Mouse (Mus musculus) naive thymus-derived CD4-positive, alpha-beta T cell, adult 2 months (primary cell): ENCODE results near the gene Des.
A peak's percentile ranks its signal among the peaks of the same experiment; 100 is the strongest.

Experiments used
- DNase-seq: peaks from one replicate; pipeline ENCODE4 v3.0.0-alpha.2; 2011; ENCODE audit warnings: low read depth

The Des gene

DNA sequence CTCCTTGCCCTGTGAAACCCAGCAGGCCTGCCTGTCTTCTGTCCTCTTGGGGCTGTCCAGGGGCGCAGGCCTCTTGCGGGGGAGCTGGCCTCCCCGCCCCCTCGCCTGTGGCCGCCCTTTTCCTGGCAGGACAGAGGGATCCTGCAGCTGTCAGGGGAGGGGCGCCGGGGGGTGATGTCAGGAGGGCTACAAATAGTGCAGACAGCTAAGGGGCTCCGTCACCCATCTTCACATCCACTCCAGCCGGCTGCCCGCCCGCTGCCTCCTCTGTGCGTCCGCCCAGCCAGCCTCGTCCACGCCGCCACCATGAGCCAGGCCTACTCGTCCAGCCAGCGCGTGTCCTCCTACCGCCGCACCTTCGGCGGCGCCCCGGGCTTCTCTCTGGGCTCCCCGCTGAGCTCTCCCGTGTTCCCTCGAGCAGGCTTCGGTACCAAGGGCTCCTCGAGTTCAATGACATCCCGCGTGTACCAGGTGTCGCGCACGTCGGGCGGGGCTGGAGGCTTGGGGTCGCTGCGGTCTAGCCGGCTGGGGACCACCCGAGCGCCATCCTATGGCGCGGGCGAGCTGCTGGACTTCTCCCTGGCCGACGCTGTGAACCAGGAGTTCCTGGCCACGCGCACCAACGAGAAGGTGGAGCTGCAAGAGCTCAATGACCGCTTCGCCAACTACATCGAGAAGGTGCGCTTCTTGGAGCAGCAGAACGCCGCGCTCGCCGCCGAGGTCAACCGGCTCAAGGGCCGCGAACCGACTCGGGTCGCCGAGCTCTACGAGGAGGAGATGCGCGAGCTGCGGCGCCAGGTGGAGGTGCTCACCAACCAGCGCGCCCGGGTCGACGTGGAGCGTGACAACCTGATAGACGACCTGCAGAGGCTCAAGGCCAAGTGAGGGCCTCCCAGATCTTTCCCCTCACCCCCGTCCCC is at the start of gene Des:
Gene Des (plus strand): TSS at position 218 of the 920 bp plus-strand sequence.
- no peak for DNase-seq

DNA sequence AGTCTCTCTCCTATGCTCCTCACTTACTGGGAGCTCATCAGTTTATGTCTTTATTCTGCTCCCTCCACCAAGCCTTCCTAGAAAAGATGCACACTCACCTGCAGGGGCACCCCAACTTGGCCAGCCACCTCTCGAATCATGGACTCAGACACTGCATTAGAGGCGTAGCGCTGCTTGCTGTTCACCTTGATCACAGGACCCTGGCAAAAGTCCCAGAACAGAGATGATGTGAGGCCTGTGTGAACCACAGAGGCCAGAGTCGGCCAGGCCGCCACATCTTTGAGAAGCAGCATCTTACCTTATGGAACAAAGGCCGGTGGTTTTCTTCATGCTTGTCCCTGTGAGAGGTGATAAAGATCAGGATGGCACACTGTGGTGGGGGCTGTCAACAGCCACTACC is 48.4 kb upstream of the Des start:
- DNase-seq: no peak

DNA sequence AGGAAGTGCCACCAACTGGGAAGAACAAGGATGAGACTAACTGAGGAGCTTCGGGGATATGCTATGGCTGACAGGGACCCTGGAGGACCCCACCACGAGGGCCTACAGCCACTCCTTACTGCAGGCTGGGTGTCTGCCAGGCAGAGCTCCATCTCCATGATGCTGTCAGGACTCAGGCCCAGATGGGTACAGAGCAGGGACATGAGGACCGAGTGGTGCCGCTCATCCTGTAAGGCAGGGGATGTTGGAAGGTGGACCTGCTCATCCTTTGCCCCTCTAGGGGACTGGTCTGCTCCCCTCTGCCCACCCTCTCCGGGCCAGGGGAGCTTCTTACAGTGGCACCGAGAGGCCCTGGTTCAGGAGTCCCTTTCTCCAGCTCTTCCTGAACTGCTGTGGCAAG is 45.1 kb upstream of the Des start:
- no peak for DNase-seq

DNA sequence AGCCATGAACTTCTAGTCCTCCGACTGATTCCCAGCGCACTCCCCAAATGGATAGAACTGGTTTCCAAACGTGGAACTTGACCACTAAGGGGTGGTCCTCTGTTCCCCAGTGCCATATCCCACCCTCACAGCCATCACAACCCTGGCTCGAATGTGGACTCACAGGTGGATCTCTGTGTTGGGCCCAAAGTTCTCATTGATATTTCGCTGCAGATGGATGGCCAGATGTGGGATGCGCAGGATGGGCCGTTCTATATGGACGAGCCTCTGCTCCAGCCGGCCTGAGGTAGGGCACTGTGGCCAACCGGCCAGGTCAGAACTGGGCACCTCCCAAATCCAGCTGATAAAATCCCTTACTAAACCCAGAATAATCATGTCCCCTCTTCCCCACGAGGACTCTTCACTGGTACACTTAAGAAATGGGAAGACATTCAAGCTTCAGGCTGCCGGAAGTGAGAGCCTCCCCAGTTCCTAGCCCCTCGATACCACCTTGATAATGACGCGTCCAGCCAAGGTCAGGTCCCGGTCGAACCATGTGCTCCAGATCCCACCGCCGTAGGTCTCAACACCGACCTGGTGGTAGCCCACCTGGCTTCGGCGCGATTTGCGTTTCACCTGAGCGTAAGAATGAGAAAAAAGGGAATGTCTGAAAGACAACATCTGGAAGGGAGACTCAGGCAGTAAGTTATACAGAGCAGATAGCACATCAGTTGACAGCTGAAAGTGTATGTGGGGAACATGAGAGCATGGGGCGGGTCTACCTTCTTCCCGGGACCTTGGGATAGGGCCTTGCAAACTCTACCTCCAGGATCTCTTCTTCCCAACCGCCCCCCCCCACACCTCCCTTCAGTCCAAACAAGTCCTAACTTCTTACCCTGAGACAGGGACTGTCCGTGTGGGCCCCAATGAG is 44.4 kb upstream of the Des start:
- DNase-seq: peak; percentile 24

DNA sequence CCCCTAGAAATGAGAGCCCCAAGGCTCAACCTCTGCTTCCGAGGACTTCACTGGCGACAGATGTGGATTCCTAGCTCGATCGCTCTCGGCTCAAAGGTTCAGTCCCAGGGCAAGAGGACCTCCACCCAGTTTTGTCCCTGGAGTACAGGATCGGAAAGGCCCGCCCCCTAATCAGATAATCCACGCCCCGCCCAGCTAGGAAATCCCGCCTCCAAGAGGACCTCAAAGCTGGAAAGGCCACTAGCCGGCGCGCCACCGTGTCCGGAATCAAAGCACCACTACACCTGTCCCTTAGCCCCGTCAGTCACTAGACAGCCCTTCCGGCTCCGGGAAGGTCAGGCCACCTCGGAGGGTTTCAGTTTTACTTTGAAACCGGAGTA is 43.3 kb upstream of the Des start:
- DNase-seq: no peak

DNA sequence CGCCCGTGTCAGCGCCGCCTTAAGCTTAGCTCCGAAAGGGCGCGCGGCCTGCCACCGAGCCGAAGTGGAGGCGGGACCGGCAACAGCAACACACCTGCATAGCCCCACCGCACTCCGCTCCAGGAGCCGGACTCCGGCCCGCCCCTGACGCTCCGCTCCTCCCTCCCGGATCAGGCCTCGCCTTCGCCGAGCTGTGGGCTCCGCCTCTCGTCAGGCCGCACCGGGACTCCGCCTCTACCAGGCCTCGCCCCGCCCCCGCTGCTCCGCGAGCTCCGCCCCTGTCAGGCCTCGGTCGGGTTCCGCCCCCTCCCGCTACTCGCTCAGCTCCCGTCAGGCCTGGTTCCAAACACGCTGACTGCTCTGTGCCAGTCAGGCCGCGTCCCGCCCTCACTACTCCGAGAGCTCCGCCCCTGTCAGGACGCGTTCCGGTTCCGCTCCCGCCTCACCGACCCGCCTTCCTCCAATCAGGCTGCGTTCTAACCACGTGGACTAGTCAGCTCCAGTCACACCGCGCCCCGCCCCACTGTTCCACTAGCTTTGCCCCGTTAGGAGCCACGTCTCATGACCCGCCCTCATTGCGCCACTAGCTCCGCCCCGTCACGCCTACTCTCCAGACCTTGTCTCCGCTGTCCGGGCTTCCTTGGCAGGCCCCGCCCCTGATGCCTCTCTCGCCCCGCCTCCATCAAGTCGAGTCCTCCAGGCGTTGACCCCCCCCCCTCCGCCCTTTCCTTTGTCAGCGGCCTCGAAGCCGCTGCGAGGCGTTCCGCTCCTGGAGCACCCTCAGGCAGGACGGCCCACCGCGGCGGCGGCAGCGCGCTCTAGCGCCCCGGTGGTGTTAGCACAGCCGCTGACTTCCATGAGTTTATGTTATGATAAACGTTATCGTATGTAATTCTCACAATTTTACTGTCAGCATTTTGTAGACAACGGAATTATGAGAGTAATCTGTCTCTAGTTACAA is 42.6 kb upstream of the Des start, which contains the start of gene Dnpep:
Gene Dnpep (minus strand): TSS at position 750 of the 961 bp plus-strand sequence.
- DNase-seq: peak; percentile 100

DNA sequence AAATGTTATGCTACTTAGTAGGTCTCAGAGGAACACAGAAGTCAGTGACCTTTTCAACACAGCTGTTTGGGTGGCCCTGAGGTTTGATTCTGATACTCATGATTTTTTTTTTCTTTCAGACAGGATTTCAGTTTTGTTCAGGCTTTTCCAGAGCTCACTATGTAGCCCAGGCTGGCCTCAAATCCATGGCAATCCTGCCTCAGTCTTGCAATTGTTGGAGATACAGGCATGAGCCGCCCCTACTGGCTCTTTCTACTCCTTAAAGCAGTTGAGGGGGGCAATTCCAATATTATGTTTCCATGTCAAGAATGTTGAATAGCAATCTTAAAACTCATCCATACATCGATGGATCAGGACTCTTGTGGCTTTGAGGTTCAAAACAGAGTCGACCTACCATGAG is 41.8 kb upstream of the Des start:
- no peak for DNase-seq

DNA sequence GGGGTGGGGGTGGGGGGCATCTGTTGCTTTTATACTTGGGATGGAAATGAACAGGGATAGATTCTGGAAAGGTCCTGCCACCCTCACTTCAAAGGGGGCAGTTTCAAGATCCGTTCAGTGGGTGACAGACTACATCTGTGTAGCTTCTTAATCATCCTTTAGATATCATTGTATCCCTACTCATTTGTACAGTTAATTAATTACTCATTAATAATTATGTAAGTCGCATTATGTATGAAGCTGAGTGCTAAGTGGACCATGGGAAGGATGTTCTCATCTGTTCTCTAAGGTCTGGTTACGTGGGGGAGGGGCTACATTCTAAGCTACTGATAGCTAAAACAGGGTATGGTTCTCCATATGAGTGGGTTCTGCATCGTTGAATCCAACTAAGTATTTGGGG is 41.4 kb upstream of the Des start:
- DNase-seq: no peak

DNA sequence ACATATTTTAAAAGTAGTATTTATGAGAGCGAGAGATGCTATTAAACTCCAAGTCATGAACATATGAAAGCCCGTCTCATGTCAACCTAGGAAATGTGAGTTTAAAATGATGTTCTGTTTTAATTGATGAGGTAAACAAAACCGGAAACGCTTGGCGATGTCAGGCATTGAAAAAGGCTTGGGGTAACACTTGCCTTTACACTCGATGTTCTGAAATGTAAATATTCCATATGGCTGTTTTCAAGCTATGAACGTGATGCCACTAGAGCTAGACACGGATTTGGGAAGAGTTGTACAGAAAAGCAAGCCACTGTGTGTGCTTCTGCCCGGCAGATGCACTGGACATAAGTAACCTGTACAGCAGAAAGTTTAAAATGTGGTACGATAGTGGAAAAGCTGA is 41.0 kb upstream of the Des start:
- DNase-seq: no peak

DNA sequence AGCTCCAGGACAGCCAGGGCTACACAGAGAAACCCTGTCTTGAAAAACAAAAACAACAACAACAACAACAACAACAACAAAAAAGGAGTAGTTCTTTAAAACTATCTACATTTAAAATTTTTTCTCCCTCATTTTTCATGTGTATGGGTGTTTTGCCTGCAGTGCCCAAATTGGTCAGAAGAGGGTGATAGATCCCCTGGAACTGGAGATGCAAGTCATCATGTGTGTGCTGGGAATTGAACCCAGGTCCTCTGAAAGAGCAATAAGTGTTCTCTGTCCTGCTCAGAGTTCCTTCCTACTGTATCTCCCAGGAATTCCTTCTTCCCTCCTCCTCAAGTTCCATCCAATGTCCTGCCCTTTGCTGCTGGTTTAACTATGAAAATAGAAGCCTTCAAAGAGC is 32.7 kb upstream of the Des start:
- DNase-seq: no peak

DNA sequence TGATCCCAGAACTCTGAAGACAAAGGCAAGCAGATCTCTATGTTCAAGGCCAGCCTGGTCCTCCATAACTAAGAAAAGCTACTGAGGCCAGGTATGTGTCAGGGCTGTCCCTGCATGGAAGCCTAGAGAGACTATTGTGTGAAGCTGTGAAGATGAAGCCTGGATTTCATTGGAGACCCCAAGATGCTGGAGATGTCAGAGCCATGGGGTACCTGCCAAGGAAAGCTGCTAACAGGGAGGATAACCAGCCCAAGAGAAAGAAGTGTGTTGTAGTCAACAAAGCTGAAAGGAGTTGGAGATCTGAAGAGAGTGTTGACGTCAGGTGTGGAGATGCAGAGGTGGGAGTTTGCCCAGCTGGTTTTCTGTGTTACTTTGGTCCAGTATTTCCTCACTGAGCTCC is 28.9 kb upstream of the Des start:
- DNase-seq: no peak

DNA sequence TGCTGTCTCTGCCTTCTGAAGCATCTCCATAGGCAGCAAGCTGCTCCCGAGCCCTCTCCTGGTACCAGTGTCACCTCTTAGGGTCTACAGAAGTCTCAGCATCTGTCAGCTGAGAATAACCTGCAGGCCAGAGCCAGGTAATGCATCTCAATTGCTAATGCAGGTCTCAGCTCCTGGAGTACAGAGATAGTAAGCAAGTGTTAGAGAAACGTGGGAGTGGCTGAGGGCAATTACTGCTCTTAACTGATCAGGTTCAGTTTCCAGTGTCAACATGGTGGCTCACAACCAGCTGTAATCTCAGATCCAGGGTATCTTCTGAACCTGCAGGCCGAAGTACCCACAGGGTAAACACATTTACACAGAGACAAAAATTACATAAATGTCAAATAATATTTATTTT is 23.7 kb upstream of the Des start:
- DNase-seq: no peak

DNA sequence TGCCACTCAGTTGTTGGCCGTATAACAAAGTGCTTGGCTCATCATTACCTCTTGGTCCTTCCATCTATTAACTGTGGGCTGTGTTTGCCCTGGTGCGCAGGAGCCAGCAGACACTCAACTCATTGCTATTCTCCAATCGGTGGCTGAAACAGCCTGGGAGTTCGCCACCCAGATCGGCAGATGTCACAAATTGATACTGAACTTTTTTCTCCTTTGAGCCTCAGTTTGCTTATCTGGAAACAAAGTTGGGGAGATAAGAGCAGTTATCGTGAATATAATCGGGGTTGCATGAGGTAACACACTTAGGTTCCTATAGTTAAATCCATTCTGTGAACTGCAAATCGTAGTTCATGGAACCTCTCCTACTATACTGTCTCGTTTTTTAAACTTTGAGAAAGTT is 23.0 kb upstream of the Des start:
- DNase-seq: no peak

DNA sequence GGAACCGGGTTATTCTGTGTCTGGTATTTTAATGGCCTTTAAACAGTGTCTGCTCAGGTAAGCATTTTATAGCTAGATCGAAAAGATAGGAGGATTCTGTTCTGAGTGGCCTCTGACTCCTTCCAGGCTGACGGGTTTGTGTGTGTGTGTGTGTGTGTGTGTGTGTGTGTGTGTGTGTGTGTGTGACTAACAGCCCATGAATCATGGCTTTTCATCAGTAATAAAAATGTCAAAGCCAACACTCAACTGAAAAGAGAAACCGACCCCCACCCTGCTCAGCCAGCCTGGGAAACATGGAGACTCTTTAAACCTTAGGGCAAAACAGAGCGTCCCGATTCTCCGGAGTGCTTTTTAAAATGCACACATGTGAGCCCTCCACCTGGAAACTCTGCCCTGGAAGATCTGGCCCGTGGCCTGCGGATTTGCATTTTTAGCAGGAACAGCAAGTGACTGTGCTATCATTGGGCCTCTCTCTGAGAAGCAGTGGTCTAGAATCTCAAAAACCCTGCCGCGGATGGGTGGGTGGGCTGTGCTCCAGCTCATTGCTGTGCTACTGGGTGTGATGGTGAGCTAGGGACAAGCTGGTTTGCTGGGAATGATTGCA is 21.9 kb upstream of the Des start:
- no peak for DNase-seq

DNA sequence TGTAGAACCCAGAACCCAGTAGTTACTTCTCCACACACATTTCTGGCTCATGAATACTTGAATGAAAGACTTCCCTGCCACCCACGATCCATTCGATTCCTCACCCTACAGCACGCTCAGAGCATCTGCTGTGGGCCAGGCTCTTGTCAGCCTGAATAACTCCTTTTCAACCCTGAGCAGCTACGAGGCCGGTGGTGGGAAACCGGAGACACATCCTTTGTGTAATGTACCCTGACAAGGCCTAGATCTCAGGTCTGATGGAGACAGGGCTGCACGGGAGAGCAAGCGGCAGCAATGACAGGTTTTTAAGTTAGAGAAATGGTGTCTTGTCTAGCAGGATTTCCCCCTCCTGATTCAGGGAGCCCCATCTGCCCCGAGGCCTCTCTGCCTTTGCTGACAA is 20.8 kb upstream of the Des start:
- no peak for DNase-seq

DNA sequence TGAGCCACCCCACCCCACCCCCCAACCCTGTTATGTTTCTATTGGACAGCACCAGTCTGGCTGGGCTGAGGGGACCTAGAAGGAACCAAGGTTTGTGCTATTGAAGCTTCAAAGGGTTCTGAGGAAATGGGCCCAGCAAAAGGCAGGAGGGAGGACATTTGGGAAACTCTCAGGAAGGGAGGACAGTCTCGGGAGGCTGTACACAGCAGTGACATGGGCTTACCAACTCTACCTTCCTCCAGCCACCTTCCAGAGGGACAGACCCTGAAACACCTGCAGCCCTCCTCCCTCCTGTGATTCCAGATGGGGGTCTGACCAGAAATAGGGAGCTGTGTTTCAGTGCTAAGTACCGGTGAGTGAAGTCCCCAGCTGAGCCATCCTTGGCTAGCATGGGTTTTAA is 19.6 kb upstream of the Des start:
- no peak for DNase-seq

DNA sequence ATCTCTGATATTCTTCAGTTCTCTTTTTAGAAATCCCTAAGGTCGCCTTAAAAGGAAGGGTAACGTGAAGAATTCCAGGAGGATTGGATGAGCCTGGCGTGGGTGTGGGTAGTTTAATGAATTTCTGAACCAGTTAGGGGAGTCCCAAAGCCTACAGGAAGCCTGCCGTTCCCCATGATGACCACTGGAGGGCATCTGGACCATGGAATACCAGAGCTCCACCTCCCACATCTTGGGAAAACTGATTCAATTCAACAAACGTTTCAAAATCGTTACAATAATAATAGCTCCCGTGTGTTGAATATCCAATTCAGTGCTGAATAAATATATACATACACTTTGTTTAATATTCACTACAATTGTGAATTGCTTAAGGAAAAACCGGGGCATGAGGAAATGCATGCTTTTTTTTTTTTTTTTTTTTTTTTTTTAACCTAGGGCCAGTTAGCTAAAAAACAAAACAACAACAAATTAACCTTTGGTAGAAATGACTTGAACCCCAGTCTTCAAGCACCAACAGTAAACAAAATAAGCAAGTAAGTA is 17.2 kb upstream of the Des start:
- DNase-seq: peak; percentile 35

DNA sequence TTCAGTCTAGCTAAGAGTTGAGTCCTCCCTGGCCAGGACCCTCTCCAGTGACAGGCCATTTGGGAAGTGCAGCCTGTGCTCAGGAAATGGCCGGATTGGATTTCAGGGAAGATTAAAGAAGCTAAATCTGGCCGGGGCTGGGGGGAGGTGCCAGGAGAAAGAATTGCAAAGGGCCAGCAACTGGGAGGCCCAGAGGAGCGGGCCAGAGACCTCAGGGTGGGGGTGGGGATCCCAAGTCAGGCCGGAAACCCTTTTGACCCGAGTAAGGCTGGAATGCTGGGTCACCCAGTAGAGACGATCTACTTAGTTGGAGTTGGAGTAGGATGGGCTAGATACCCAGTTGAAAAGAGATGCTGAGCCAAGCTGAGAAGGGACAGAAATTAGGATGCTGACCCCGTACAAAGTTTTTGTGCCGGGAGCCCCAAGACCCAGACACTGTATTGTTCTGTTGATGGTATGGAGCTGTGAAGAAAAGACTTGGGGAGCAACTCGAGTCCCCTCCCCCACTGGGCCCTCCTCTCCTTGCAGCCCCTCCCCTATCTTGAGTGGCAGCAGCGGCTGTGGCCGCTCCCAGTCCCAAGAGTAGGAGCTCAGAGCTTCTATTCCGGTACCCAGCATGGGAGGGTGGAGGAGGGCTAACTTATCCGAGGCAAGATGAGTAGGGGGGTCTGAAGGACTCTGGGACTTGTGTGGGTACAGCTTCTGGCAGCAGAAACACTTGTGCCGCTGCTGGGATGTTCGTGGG is 15.7 kb upstream of the Des start:
- no peak for DNase-seq

DNA sequence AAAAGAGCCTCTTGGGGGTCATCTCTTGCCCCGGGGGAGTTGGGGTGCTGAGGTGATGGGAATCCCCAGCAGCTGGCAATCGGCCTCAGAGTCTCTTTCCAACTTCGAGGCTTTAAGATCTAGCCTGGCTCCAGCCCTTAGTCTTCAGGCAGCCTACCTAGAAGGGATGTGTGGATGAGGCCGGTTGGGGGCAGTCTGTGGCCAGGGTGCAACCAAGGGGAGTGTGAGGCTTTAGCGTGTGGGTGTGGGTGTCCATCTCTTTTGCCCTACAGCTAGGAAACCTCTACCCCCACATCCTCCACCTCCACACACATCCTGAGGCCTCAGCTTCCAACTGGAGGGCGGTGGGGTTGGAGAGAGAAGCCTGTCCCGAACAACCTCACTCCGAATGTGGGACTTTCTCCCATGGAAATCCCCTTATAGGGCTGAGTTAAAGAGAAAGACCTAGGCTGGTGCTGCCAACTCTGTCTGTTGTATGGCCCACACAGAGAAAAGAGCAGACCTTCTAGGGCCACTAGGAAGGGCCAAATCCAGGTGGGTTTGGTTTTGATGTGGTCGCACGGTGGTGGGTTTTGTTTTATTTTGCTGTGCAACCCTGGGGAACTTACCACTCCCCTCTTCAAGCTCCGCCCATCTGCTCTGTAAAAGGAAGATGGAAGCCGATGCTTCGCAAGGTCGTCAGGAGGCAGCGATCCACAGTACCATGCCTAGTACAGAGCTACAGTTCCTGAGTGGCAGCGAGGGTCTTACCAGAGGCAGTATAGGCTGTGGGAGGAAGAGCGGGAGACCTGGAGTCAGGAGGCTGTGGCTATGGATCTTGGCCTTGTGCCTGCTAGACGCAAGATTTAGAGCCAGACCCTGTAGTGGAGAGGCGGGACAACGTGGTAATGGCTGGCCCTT is 14.8 kb upstream of the Des start:
- no peak for DNase-seq
